Comparison of ENCODE assay signal across 14 mouse cellular contexts in the genomic region with DNA sequence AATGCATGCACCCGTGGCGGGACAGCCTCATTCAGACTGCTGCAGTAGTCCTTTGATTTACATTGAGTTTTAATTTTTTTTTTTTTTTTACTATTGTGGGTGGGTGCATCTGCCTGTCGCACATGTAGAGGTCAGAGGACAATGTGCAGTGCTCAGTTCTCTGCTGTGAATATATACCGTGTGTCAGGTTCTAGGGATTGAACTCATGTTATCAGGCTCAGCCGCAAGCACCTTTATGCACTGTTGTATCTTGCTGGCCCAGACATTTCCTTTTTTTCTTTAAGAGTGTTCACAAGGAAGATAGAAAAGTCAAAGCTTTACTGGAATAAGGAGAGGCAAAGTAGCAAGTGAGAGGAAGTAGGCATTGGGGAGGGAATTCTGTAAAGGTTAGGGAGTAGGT. TPM values are rescaled to one million over a fixed set of nuclear protein-coding genes. Genes with fewer than 3 reads are reported as not detected.
"Had no signal": no experiment of that assay in that cellular context is flagged by ENCODE, and none has a peak within 500 bp of the region (broad histone marks: within the 10 kb centered on the region; RNA-seq: fewer than 3 reads in every experiment).

No protein-coding gene starts in this region.

- H3K9me3 ChIP-seq: limb, embryonic 13.5 days; midbrain, embryonic 10.5 days; neural tube, embryonic 12.5 days; stomach, embryonic 15.5 days had no signal

- H3K36me3 ChIP-seq: neural tube, embryonic 12.5 days had no signal

- DNase-seq: kidney, adult 11 months; kidney, adult 9 months; kidney, postnatal 10 days; left cerebral cortex, postnatal 4 days; lung, adult 18-20 months; midbrain, embryonic 14.5 days; thymus, adult 2 months; thymus, postnatal 25 days had no signal

- H3K9ac ChIP-seq: limb, embryonic 13.5 days; neural tube, embryonic 12.5 days; stomach, embryonic 15.5 days had no signal

- H3K27me3 ChIP-seq: limb, embryonic 13.5 days; neural tube, embryonic 12.5 days; stomach, embryonic 15.5 days had no signal

- H3K4me3 ChIP-seq: limb, embryonic 13.5 days; midbrain, embryonic 10.5 days; neural tube, embryonic 12.5 days; stomach, embryonic 15.5 days had no signal

- H3K27ac ChIP-seq: limb, embryonic 13.5 days; midbrain, embryonic 10.5 days; neural tube, embryonic 12.5 days; stomach, embryonic 15.5 days had no signal

- H3K4me1 ChIP-seq: midbrain, embryonic 10.5 days; neural tube, embryonic 12.5 days had no signal

- H3K4me2 ChIP-seq: limb, embryonic 13.5 days; neural tube, embryonic 12.5 days; stomach, embryonic 15.5 days had no signal

RNA-seq across cellular contexts. Expression of a gene that starts 57.4 kb away (rescaled TPM):
- polyA plus RNA-seq: intestine, embryonic 14.5 days; lung, embryonic 16.5 days; stomach, embryonic 15.5 days had no signal
